Mouse (Mus musculus) fat pad, adult 2 months (tissue): ENCODE data around the gene Ankrd33b.
A peak's percentile ranks its signal among the peaks of the same experiment; 100 is the strongest.

Experiments used
- DNase-seq: peaks from one replicate; pipeline ENCODE4 v3.0.0-alpha.2; 2011; ENCODE audit warnings: low read depth, low spot score; ENCODE audit errors: extremely low read depth

Gene Ankrd33b

DNA sequence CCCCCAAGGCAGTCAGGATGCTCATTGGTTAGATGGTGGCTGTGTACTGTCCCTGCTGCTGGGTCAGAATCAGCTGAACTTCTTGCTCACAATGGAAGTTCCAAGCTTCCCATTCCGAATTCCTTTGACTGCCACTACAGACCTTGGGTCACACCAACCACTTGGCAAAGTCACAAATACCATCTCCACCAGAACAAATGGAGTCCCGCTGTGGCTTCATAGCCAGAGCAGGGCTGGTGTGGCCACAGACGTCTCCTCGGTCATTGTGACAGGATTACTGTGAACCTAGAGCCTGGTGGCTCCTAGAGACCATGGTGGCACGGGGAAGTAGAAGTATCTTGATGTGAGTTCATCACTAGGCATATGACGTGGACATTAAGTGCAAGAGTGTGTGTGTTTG is 99.4 kb downstream of the Ankrd33b start:
- DNase-seq: no peak

DNA sequence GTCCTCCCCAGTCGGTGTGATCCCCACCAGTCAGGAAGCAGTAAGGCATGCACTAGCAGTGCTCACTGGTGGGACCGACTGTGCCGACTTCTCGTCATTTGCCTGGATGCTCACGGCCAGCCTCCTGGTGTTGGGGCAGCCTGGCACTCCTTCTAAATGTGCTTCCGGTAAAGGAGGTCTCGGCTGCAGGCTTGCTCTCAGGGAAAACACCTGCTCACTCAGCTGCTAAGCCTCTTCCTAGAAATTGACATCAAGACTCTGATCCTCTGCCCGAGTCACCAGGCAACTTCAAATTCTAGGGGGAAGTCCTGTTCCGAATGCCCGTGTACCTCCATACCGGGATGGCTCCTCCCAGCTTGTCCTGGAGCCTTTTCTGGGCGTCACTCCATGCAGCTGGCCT is 101.7 kb downstream of the Ankrd33b start:
- DNase-seq: no peak

DNA sequence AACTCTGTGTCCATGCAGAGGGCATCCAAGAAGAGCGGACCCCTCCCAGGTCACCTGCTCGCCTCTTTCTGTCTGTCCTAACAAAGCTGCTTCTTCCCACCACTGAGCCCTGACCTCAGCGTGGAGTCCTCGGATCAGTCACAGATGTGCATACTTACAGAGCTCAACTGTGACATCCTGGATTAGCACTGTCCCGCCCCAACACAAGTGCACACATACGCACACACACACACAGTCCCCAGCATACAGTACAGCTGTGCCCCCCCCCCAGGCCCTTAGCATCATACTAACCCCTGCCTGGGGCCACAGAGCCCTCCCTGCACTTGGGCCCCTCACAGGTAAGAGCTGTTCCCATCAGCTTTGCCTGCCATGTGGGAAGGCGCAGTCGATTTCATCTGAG is 102.1 kb downstream of the Ankrd33b start:
- DNase-seq: no peak

DNA sequence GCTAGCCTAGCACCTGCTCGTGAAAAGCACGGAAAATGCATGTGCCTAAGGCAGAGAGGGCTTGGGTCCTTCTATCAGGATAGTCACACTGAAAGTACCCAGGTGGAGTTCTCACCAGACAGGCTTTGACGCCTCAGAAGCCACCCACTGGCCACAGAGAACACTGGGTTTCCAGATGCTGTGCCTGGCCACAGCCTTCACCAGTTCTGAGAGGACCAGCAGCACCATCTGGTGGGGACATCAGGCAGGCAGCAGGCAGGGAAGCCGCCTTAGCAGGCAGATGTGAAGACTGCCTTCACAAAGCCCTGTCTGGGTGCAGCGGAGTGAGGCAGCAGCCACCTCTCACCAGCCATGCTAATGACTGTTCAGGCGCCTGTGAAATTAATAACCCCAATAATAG is 102.7 kb downstream of the Ankrd33b start:
- DNase-seq: no peak

DNA sequence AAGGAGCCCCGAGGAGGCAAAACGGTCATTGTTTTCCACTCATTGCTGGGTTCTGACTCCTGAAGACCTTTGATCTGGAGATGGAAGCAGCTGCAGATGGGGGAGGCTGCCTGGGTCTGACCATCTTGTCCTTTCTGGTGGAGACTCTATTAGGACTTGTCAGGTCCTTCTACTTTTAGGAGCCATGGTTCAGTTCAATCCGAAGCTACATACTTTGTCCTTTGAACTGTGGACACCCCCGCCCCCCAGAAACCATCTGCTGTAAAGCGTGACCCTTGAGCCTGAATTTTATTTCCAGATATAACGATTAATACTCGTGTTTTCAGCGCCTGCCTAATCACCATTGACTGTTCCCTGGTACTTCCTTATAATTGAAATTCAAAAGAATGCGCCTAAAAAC is 105.2 kb downstream of the Ankrd33b start:
- no peak for DNase-seq

DNA sequence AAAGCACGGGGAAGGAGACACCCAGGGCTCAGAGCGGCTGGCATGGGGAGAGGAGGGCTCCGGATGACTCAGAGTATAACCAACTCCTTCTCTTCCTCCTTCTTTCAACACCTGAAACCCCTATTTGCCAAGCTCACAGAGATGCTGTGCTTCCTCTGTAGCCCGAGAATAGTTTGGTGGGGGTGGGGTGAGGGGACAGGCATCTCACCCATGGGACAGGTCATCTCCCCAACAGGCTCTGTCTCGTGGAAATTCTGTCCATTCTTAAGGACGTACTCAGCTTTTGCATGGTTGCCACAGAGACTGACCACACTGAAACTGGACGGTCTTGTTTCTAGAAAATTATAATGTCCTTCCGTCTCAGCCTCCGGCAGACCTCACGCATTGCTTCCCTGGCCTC is 106.4 kb downstream of the Ankrd33b start:
- no peak for DNase-seq

DNA sequence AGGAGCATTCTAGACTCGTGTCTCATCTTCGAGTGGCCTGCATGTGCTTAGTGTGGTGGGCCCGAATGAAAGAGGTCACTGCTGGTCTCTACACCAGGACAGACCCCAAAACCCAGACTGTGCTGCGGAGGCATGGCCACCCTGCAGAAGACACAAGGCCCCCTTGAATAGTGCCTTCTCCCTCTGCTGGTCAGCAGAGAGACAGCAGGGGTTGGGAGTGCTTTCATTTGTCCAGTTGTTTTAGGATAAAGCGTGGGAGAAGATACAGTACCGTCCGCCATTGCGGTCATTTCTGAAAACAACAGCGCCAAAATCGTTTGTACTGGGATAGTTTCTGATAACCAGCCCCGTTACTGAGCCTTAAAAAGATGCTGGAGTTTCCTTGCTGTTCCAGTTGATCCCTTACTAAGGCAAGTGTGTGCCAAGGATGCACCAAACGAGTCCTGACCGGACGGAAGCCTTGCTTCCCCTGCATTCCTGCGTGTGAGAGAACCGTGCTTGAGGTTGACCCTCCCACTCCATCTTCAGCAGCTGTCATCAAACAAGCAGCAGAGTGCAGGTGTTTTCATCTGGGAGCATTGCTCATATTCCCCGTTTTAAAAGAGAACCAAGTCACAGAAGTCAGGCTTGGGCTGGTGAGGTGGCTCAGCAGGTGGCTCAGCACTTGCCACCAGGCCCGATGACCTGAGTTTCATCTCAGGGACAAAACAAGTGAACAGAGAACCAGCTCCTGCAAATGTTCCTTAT is 108.7 kb downstream of the Ankrd33b start:
- no peak for DNase-seq

DNA sequence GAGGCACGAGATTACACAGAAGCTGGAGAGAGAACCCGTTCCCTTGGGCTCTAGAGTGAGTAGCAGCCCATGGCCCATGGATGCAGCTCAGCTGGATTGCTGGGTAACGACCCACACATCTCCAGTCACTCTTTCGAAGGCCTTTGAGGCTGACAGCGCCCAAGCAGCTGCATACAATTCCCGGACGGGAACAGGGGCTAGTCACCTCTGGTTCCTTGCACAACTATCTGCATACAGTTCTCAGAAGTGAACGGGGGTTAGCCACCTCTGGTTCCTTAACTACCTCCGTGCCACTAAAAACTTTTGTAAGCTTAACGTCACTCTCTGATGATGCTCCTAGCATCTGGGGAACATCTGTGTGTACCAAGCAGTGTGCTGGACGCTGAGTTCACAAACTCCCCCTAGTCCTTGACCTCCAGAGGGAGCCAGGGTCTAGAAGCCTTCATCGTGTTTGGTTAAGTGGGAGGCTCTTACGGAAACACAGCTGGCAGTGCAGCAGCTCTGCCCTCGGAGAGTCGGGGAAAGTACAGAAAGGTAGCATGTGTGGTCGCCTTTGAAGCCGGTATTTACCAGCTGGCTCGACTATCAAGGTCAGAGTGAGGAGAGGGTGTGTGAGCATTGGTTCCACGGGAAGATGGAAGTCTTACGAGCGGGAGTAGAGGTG is 109.4 kb downstream of the Ankrd33b start:
- DNase-seq: no peak

DNA sequence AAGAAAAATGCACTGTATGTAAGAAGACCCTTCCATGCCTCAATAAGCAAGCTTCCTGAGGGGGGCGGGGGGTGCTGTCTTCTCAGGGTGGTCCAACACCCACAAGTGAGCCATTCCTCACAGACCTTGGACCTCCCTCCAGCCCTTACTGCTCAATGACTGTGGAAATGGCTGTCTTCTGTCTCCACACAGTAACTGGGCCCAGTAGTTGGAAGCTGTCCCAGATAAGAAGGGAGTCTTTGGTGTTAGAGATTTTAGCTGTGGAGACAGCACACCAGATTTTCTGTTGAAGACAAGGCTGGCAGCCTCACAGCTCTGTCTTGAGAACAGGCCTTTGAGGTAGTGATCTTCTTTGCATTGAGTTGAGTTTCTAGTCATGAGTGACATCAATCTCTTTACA is 110.2 kb downstream of the Ankrd33b start:
- no peak for DNase-seq

DNA sequence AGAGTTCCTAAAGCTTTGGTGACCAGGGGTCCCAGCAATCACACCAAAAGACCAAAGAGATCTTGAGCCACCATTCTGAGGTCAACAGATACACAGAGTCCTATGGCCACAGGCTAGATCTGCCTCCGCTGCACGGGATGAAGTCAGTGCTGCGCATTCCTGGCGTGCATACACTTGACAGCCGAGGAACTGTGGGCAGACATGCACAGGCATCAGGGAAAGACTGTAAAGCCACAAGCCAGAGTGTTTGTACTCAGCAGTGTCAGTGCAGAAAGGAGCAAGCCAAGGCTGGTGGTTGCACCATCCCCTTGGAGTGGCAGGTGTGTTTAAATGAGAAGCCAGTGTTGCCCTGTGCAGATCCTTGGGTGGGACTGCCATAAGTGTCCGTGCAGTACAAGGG is 111.8 kb downstream of the Ankrd33b start:
- DNase-seq: peak; percentile 26

DNA sequence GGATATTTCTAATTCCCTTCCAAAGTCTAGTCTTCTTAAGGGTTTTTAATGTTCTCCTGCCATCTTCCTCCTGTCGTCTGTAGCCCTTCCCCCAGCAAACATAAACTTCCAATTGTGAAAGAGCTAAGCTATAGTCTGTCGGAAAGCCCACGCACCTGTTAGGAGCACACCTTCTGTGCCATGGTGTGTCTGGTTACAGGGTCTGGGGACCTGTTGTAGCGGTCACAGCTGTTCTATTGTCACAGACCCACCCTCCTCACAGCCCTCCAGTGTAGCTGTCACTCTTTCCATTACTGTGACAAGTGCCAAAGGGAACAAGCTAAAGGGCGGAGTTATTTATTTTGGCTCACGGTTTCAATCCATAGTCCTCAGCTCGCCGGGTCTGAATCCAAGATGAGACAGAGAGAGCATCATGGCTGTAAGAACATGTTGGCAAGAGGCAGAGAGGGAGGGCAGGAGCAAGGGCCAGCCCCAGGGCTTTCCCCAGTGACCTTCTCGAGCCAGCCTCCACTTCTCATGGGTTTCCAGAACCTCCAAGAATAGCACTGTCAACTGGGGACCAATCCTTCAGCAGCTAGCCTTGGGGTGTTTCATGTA is 112.5 kb downstream of the Ankrd33b start:
- DNase-seq: no peak

DNA sequence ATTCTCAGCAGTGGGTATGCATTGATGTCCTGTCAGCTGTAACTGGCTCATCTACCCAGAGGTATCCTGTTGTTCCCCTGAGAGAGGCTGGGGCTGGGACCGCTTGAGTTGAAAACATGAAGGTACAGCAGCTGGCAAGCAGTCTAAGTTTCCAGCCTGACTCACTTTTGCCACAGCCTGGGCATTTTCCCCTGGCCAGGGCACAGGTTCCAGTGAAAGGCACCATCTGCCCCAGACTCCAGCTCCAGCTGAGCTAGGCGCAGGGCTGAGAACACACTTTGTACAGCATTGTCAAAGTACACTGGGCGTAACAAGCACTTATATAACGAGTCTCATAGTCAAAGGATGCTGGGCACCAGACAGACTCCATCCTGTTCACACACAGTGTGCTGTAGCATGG is 113.6 kb downstream of the Ankrd33b start:
- DNase-seq: no peak

DNA sequence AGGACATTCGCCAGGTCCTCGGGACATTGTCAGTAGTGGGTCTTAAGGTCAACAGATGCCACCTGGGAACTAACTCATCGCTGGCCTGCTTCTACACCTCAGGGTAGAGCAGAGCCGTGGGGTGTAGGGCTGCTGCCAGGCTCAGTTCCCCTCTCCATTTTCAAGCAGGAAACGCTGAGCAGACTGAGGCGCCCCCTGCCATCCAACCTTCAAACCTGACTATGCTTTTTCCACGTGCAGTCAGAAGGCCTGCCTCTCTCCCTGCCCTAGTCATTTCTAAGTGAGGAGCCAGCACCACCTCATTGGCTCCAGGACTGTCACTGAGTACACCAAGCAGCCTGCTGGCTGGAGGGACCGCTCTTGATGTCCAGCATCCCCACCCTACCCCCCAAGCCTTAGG is 114.1 kb downstream of the Ankrd33b start:
- no peak for DNase-seq

DNA sequence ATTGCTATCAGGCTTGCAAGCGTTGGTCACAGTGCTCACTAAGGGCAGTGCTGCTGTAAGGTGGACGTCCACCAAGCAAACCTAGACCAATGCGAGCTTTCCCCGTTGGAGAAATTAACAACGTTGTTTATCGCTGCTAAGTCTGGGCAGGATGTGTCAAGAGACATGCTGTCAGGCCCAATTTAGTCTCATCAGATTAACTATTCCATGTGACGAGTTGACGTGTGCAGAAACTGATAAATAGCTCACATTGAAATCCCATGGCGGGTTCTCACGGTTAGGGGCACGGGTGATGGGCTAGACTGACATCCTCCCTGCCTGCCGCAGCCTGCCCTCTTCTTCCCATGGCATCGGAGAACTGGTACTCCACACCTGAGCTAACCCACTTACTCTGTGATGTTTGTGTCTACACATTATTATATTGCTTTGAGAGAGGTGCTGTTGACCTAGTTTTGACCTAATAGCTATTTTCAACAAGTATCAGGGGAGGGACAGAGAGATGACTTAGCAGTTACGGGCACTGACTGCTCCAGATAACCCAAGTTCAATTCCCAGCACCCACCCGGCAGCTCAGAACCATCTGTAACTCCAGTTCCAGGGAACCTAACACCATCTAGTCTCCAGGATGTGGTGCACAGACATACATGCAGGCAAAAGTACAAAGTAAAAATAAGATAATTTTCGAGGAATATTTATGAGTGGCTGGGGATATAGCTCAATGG is 114.8 kb downstream of the Ankrd33b start:
- no peak for DNase-seq

DNA sequence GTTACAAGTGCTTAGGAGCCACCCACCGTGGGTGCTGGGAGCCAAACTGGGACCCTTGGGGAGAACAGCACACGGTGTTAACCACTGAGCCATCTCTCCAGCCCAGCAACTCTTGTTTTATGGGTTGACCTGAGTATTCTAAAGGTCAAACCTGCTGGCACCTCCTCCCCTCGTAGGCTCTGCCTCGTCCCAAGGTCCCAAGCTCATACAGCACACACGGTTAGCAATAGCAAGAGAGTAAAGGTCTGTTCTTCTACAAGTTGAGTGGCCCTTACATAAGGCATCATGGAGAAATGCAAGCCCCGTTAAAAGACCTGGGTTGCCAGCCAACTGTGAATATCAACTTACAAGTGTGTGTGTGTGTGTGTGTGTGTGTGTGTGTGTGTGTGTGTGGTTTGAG is 116.3 kb downstream of the Ankrd33b start:
- DNase-seq: no peak

DNA sequence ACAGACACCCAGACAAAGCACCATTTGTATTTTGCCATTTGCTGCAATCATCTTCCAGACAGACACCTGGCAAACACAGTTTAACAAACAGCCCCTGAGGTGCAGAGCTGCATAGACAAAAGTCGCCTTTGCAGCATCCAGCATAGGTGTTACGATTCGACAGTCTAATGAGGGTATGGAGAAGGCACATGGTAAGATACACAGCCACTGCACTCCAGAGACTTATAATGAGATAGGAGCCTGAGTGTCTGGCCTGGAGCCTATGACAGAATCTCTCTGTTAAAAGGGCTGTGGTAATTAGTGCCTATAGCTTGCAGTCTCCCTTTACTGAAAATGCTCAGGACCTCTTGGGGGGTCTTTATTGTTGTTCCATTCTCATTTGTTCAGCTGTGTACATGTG is 116.8 kb downstream of the Ankrd33b start:
- no peak for DNase-seq

DNA sequence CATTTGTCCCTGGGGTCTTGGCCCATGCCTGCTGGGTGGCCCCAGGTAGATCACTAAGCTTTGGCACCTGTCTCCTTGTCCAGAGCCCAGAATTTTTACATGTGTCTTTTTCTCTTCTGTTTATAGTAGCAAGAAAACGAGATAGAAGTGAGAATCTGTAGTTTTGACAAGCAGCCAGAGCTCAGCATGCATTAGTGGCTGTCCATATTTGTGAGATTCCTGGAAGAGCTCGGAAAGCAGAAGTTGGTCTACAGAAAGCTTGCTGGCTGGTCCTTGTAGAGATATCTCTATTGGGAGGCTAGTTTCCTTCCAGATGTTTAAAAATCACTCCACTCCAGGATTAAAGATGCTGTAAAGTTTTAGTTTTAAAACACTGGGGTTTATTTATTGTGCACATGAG is 117.5 kb downstream of the Ankrd33b start:
- no peak for DNase-seq

DNA sequence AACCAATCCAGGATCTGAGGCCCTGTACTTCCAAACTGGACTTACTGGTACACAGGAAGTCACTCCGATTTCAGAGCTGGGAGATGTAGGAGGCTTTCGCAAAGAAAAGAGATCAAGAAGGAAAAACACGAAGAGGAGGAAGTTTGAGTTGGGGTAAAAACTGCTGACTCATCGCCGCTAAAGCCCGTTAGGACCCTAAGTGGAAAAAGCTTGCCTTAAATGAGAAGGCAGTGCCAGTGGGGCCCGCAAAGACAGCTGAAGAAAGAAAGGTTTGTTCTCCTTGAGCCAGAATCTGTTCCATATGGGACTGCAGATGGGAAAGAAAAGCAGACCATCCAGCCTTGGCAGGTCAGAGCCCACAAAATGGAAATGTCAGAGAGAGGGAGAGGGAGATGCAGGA is 118.6 kb downstream of the Ankrd33b start:
- DNase-seq: no peak

DNA sequence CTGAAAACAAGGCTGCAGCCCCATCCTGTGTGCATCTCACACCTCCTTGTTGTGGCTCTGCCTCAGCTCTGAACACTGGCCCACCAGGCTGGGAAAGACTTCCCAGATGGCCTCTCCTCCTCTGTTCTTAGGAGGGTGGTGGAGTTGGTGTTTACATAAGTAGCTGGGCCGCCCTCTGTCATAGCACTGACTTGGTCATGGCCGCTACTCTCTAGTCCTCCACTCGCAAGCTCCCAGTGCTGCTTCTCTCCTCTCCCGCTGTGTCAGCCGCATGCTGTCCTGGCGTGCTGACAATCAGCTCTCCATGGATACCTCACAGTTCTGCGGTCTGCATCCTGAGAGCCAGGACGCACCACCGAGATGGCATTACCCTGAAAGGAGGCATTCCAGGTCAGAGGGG is 120.5 kb downstream of the Ankrd33b start:
- no peak for DNase-seq

DNA sequence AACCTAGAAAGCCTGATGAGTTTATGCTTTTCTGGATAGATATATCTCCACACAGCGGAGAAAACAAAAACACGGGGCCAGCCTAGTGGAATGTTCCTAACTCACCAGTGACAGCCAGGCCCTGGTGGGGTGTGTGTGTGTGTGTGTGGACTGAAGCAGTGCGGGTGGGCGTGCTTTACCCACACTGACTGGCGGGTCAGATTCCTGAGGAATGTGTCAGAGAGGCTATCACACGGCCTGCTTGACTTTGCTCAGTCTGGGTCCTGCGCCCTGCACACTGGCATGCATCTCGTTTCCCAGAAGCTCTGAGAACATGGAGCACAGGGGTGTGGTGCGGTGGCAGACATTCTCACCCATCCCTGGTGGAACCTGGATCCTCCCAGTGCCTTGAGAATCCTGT is 121.6 kb downstream of the Ankrd33b start:
- DNase-seq: no peak

DNA sequence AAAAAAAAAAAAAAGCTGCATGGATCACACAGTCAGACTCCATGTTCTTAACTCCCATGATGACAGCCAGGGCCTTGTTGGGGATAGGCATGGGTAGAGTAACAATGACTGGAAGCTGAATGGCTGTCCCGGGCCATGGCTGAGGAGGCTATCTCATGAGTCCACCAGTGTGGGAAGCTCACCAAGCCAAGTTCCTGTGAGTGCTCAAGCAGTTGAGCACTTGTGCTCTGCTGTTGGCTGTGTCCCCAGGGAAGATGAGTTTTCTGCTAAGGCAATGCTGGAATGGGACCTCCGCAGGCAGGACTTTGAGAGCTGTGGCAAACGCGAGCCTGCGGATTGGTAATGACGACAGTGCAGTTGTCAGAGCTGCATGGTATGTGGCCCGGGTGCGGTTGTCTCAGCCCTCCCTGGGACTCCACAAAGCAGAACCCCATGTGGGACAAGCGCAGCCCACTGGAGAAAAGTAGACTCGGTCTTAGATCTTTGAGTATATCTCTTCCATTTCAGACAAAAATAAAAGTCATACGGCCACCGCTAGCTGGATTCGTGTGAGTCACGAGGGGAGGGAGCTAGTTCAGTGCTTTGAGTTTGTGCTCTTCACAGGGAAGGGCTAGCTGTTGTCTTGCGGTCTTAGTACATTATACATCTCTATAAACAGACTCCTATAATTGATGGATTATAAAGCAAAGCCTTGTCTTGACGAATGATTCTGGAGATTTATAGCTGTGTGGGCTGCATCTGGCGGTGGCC is 122.7 kb downstream of the Ankrd33b start:
- no peak for DNase-seq
